Mouse (Mus musculus): ENCODE results near the gene Pitpnm2. TPM values are rescaled to one million over a fixed set of nuclear protein-coding genes. Genes with fewer than 3 reads are reported as not detected.

The Pitpnm2 gene
- polyA plus RNA-seq, 1 experiment, result 8.8 TPM

- WGBS, result 62% methylated on average over 15 of the region's 15 CpGs
- no peak for DNase-seq (ENCODE audit: low read depth, low spot score)
Observed at GRCm38 (mm10) chr5:124165622-124166570, 83.7 kb downstream of the Pitpnm2 start.

- WGBS, result 63% methylated on average over 11 of the region's 11 CpGs
Observed at GRCm38 (mm10) chr5:124163445-124163844, 86.1 kb downstream of the Pitpnm2 start.

GRCm38 (mm10) chr5:124162577-124162976 lies 87.0 kb downstream of the Pitpnm2 start:
- DNase-seq (ENCODE audit: low read depth, low spot score), result no peak
- WGBS, result 74% methylated on average over 5 of the region's 5 CpGs

More at GRCm38 (mm10) chr5:124163445-124163844, 86.1 kb downstream of the Pitpnm2 start:
- no peak for DNase-seq (ENCODE audit: low read depth, low spot score)

GRCm38 (mm10) chr5:124161831-124162230 lies 87.7 kb downstream of the Pitpnm2 start:
- no peak for DNase-seq (ENCODE audit: low read depth, low spot score)
- 78% methylated on average over 10 of the region's 10 CpGs for WGBS

- no peak for DNase-seq (ENCODE audit: low read depth, low spot score)
- WGBS, result 45% methylated on average over 7 of the region's 7 CpGs
Observed at GRCm38 (mm10) chr5:124159453-124159852, 90.1 kb downstream of the Pitpnm2 start.

GRCm38 (mm10) chr5:124158305-124158704 lies 91.3 kb downstream of the Pitpnm2 start:
- DNase-seq (ENCODE audit: low read depth, low spot score), result no peak
- WGBS, result 80% methylated on average over 4 of the region's 4 CpGs

- WGBS, result 80% methylated on average over 5 of the region's 5 CpGs
- DNase-seq (ENCODE audit: low read depth, low spot score), result no peak
Observed at GRCm38 (mm10) chr5:124155943-124156342, 93.6 kb downstream of the Pitpnm2 start.

GRCm38 (mm10) chr5:124152734-124153133 lies 96.8 kb downstream of the Pitpnm2 start:
- no peak for DNase-seq (ENCODE audit: low read depth, low spot score)

GRCm38 (mm10) chr5:124150895-124151294 lies 98.7 kb downstream of the Pitpnm2 start:
- DNase-seq (ENCODE audit: low read depth, low spot score), result no peak
- 94% methylated on average over 7 of the region's 7 CpGs for WGBS

More at GRCm38 (mm10) chr5:124152734-124153133, 96.8 kb downstream of the Pitpnm2 start:
- WGBS, result 38% methylated on average over 4 of the region's 4 CpGs

- WGBS, result 64% methylated on average over 5 of the region's 5 CpGs
Observed at GRCm38 (mm10) chr5:124149028-124149427, 100.5 kb downstream of the Pitpnm2 start.

GRCm38 (mm10) chr5:124138066-124138465 lies 111.5 kb downstream of the Pitpnm2 start:
- 42% methylated on average over 7 of the region's 7 CpGs for WGBS
- DNase-seq (ENCODE audit: low read depth, low spot score), result no peak

More at GRCm38 (mm10) chr5:124149028-124149427, 100.5 kb downstream of the Pitpnm2 start:
- no peak for DNase-seq (ENCODE audit: low read depth, low spot score)

- WGBS, result 79% methylated on average over 5 of the region's 5 CpGs
- DNase-seq (ENCODE audit: low read depth, low spot score), result no peak
Observed at GRCm38 (mm10) chr5:124134261-124134660, 115.3 kb downstream of the Pitpnm2 start.

- WGBS, result 90% methylated on average over 11 of the region's 11 CpGs
Observed at GRCm38 (mm10) chr5:124125093-124125492, 124.5 kb downstream of the Pitpnm2 start.

GRCm38 (mm10) chr5:124122357-124122756 lies 127.2 kb downstream of the Pitpnm2 start:
- no peak for DNase-seq (ENCODE audit: low read depth, low spot score)
- WGBS, result 91% methylated on average over 18 of the region's 18 CpGs

More at GRCm38 (mm10) chr5:124125093-124125492, 124.5 kb downstream of the Pitpnm2 start:
- DNase-seq (ENCODE audit: low read depth, low spot score), result no peak

GRCm38 (mm10) chr5:124119204-124119603 lies 130.4 kb downstream of the Pitpnm2 start:
- WGBS, result 63% methylated on average over 5 of the region's 5 CpGs
- DNase-seq (ENCODE audit: low read depth, low spot score), result no peak

- no peak for DNase-seq (ENCODE audit: low read depth, low spot score)
- WGBS, result 1% methylated on average over 64 of the region's 64 CpGs
Observed at GRCm38 (mm10) chr5:124115990-124116845, 133.3 kb downstream of the Pitpnm2 start, which contains the start of gene Arl6ip4. Gene Arl6ip4 (plus strand): TSS chr5:124116089.

- 24% methylated on average over 7 of the region's 7 CpGs for WGBS
Observed at GRCm38 (mm10) chr5:124115531-124115930, 134.0 kb downstream of the Pitpnm2 start.

GRCm38 (mm10) chr5:124114276-124115025 lies 135.1 kb downstream of the Pitpnm2 start:
- no peak for DNase-seq (ENCODE audit: low read depth, low spot score)
- WGBS, result 95% methylated on average over 24 of the region's 24 CpGs

More at GRCm38 (mm10) chr5:124115531-124115930, 134.0 kb downstream of the Pitpnm2 start:
- no peak for DNase-seq (ENCODE audit: low read depth, low spot score)

GRCm38 (mm10) chr5:124113030-124113429 lies 136.5 kb downstream of the Pitpnm2 start:
- no peak for DNase-seq (ENCODE audit: low read depth, low spot score)
- 14% methylated on average over 14 of the region's 14 CpGs for WGBS

Measured in large intestine, adult 2 months (tissue).